Mouse (Mus musculus) limb, embryonic 13.5 days (tissue): ENCODE data around the gene Traf3ip2. TPM values are rescaled to one million over a fixed set of nuclear protein-coding genes. Genes with fewer than 3 reads are reported as not detected.

Experiments
- ATAC-seq: fragments of 200-750 bp; cut with Nextera tagmentation; 2 replicates; pipeline ENCODE4 v1.8.0; 2017; ENCODE audit warnings: low read depth, moderate number of reproducible peaks, moderate TSS enrichment; ENCODE audit not compliant: low FRiP score
- H3K27ac ChIP-seq: fragments of 300-500 bp; sonication (generic); 2 replicates; pipeline ENCODE4 v1.5.1; 2015; ENCODE audit warnings: inconsistent platforms, mild to moderate bottlenecking, moderate library complexity
- H3K27me3 ChIP-seq: fragments of 300-500 bp; sonication (generic); 2 replicates; pipeline ENCODE4 v1.6.1; 2015; ENCODE audit warnings: mild to moderate bottlenecking, inconsistent platforms
- H3K36me3 ChIP-seq: fragments of 300-500 bp; sonication (generic); 2 replicates; pipeline ENCODE4 v1.6.1; 2015; ENCODE audit warnings: inconsistent platforms, mild to moderate bottlenecking, moderate library complexity
- H3K4me1 ChIP-seq: fragments of 300-500 bp; sonication (generic); 2 replicates; pipeline ENCODE4 v1.6.1; 2015; ENCODE audit warnings: inconsistent platforms
- H3K4me2 ChIP-seq: fragments of 300-500 bp; sonication (generic); replicated peaks from 2 replicates; pipeline ENCODE4 v1.6.1; 2015; ENCODE audit warnings: inconsistent platforms, mild to moderate bottlenecking, moderate library complexity
- H3K4me3 ChIP-seq: fragments of 300-500 bp; sonication (generic); 2 replicates; pipeline ENCODE4 v1.5.1; 2015; ENCODE audit warnings: moderate library complexity, mild to moderate bottlenecking, inconsistent platforms
- H3K9ac ChIP-seq: fragments of 300-500 bp; sonication (generic); 2 replicates; pipeline ENCODE4 v1.6.1; 2015; ENCODE audit warnings: mild to moderate bottlenecking, inconsistent platforms
- H3K9me3 ChIP-seq: fragments of 300-500 bp; sonication (generic); 2 replicates; pipeline ENCODE4 v1.6.1; 2016; ENCODE audit warnings: inconsistent platforms
- WGBS: fragments of 180-500 bp; shearing (Covaris S2); methylation state at CpG from one replicate; pipeline ENCODE4 v1.1.7; 2015; 5-methylcytosine and 5-hydroxymethylcytosine counted together
- polyA plus RNA-seq: library from polyadenylated mRNA; unstranded; fragments of >200 nt; fragmentation: Nextera tagmentation; extraction: Ambion mirVana; gene quantifications from 2 replicates; pipeline ENCODE4 v1.2.1, GENCODE M21; 2015

The Traf3ip2 gene
- polyA plus RNA-seq, 1 experiment from 2014 or later: 8.5 TPM

- Histone ChIP-seq H3K36me3 (no peaks in the 10 kb centered on the region), H3K9ac (no peak overlapping the region), H3K4me1 (peaks cover 45% of the 10 kb centered on the region), H3K9me3 (peaks cover 6% of the 10 kb centered on the region), H3K4me3 (no peak overlapping the region), H3K4me2 (no peak overlapping the region), H3K27me3 (no peaks in the 10 kb centered on the region), H3K27ac (peak overlapping the region; percentile 63)
- 30% methylated on average over 3 of the region's 3 CpGs for WGBS
- no peak for ATAC-seq
Measured at GRCm38 (mm10) chr10:39611234-39611633, 1.5 kb upstream of the Traf3ip2 start.

DNA sequence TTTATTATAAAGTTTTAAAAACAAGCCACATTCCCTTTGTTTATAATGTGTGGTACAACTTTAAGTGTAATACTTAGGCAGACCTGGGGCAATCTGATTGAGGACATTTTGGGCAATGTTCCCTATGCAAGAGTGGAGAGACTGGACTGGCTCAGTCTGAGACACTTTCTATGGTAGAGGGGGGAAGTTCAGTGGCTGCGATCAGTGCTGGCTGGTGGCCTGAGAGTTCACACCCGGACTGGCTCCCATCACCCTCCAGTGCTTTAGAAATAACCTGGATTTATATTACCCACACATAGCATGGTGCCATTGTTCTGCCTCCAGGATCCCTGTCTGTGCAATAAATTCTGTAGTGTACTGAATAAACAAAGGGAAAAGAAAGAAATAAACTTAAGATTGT, 603 bp upstream of the Traf3ip2 start:
- peaks cover 1% of the 10 kb centered on the region; the same call in 1 of the 2 replicates for H3K9me3 ChIP-seq
- H3K27me3 ChIP-seq: no peaks in the 10 kb centered on the region
- no peak overlapping the region for H3K4me3 ChIP-seq
- H3K4me2 ChIP-seq: no peak overlapping the region
- ATAC-seq: no peak
- no peak overlapping the region for H3K9ac ChIP-seq
- H3K36me3 ChIP-seq: no peaks in the 10 kb centered on the region
- peaks cover 45% of the 10 kb centered on the region for H3K4me1 ChIP-seq
- peak overlapping the region; percentile 89; the same call in 1 of the 2 replicates for H3K27ac ChIP-seq
- 64% methylated on average over 2 of the region's 2 CpGs for WGBS

- peaks cover 45% of the 10 kb centered on the region for H3K4me1 ChIP-seq
- 3% methylated on average over 26 of the region's 26 CpGs for WGBS
- H3K9ac ChIP-seq: peak overlapping the region; percentile 55
- H3K36me3 ChIP-seq: no peaks in the 10 kb centered on the region
- H3K27ac ChIP-seq: peak overlapping the region; percentile 89
- peak; percentile 58 for ATAC-seq
- peak overlapping the region; percentile 59 for H3K4me2 ChIP-seq
- no peaks in the 10 kb centered on the region for H3K9me3 ChIP-seq
- peak overlapping the region; percentile 36 for H3K4me3 ChIP-seq
- H3K27me3 ChIP-seq: no peaks in the 10 kb centered on the region
Measured at GRCm38 (mm10) chr10:39612989-39613831, 476 bp downstream of the Traf3ip2 start.

- Histone ChIP-seq H3K9ac (no peak overlapping the region), H3K4me1 (peaks cover 45% of the 10 kb centered on the region), H3K27ac (peak overlapping the region; percentile 89), H3K4me2 (peak overlapping the region; percentile 59), H3K27me3 (no peaks in the 10 kb centered on the region), H3K9me3 (no peaks in the 10 kb centered on the region), H3K4me3 (peak overlapping the region; percentile 36), H3K36me3 (no peaks in the 10 kb centered on the region)
- 27% methylated on average over 2 of the region's 2 CpGs for WGBS
- no peak for ATAC-seq
Measured at GRCm38 (mm10) chr10:39613973-39614372, 1.2 kb downstream of the Traf3ip2 start.

DNA sequence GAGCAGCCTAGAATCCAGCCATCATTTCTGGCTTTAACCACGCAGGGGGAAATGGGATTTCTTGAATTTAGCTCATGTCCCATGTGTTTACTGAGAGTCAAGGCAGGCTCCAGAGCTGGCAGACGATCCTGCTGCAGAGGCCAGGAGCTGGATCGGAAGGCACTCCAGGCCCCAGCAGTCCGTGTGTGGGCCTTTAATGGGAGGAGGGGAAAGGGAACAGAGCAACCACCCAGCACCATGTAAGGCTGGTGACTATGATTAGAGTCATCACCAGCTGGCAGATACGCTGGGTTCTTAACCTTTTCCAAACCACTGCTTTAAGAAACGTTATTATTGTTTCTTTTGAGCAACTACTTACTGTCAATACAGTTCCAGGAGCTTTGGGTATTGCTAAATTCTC, 1.9 kb downstream of the Traf3ip2 start:
- no peaks in the 10 kb centered on the region for H3K9me3 ChIP-seq
- WGBS: 9% methylated on average over 6 of the region's 6 CpGs
- H3K4me1 ChIP-seq: peaks cover 45% of the 10 kb centered on the region
- no peaks in the 10 kb centered on the region; the same call in 1 of the 2 replicates for H3K36me3 ChIP-seq
- H3K4me3 ChIP-seq: no peak overlapping the region
- peak; percentile 78; the same call in 1 of the 2 replicates for ATAC-seq
- no peaks in the 10 kb centered on the region for H3K27me3 ChIP-seq
- peak overlapping the region; percentile 69 for H3K27ac ChIP-seq
- no peak overlapping the region for H3K9ac ChIP-seq
- H3K4me2 ChIP-seq: peak overlapping the region; percentile 59

DNA sequence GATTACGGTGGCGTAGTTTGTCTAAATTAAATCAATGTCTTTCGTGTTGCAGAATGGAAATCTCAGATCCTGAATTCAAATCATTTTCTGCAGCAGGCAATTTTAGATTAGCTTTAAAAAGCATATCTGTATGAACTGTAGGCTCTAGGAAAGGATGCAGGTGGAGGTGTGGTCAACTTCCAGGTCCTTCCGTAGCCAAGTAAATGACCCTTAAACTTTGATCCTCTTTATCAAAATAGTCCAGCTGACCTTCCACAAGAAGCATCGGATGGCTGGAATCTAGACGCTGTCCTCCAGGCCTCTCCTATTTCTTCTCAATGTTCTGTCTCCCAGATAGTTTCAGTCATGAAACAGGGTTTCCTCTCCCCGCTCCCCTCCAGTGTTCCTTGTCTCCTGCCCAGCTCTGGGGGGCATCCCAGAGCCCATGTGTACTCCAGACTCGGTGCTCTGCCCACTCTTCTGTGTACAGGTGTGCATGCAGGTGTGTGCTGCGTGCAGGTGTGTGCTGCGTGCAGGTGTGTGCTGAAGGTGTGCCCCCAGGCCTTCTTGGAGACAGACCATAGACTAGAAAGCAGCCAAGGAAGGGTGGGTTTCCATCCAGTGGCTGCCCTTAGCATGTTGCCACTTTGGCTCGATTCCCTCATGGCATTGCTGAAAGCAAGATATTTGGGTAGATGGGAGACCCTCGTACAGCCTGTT, 2.9 kb downstream of the Traf3ip2 start:
- H3K27ac ChIP-seq: no peak overlapping the region
- peaks cover 2% of the 10 kb centered on the region; the same call in 1 of the 2 replicates for H3K36me3 ChIP-seq
- H3K4me1 ChIP-seq: peaks cover 45% of the 10 kb centered on the region
- 88% methylated on average over 12 of the region's 12 CpGs for WGBS
- no peaks in the 10 kb centered on the region for H3K9me3 ChIP-seq
- no peak overlapping the region for H3K4me3 ChIP-seq
- ATAC-seq: no peak
- no peak overlapping the region for H3K9ac ChIP-seq
- no peaks in the 10 kb centered on the region for H3K27me3 ChIP-seq
- no peak overlapping the region for H3K4me2 ChIP-seq

DNA sequence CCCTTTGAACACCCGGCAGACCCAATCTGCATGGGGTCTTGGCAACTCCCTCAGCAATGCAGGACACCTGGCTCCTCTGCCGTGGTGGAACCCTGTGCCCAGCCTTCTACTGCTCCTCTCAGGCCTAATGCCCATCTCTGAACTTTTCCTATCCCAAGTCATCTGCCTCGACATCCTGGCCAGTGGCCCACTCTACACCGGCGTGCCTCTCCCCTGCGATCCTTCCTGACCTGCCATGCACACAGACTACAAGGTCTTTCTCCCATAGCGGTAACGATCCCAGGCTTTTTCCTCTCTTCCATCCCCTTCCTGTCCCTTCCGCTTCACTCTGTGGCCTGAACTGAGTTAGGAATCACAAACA, 3.5 kb downstream of the Traf3ip2 start:
- H3K4me1 ChIP-seq: peaks cover 40% of the 10 kb centered on the region
- peaks cover 7% of the 10 kb centered on the region; the same call in 1 of the 2 replicates for H3K36me3 ChIP-seq
- H3K9ac ChIP-seq: no peak overlapping the region
- no peak overlapping the region for H3K4me2 ChIP-seq
- WGBS: 70% methylated on average over 9 of the region's 9 CpGs
- H3K27ac ChIP-seq: no peak overlapping the region
- no peak for ATAC-seq
- no peaks in the 10 kb centered on the region for H3K9me3 ChIP-seq
- no peaks in the 10 kb centered on the region for H3K27me3 ChIP-seq
- no peak overlapping the region for H3K4me3 ChIP-seq

- ATAC-seq: no peak
- Histone ChIP-seq H3K4me1 (peaks cover 36% of the 10 kb centered on the region), H3K4me2 (no peak overlapping the region), H3K9ac (no peak overlapping the region), H3K36me3 (peaks cover 8% of the 10 kb centered on the region; the same call in 1 of the 2 replicates), H3K4me3 (no peak overlapping the region), H3K27me3 (no peaks in the 10 kb centered on the region), H3K27ac (no peak overlapping the region), H3K9me3 (no peaks in the 10 kb centered on the region)
- 78% methylated on average over 8 of the region's 8 CpGs for WGBS
Measured at GRCm38 (mm10) chr10:39616626-39617025, 3.9 kb downstream of the Traf3ip2 start.

- Histone ChIP-seq H3K27me3 (no peaks in the 10 kb centered on the region), H3K27ac (no peak overlapping the region), H3K9ac (no peak overlapping the region), H3K36me3 (peaks cover 16% of the 10 kb centered on the region; the same call in 1 of the 2 replicates), H3K4me1 (peaks cover 27% of the 10 kb centered on the region), H3K4me2 (no peak overlapping the region), H3K4me3 (no peak overlapping the region), H3K9me3 (no peaks in the 10 kb centered on the region)
- ATAC-seq: no peak
- WGBS: 70% methylated on average over 10 of the region's 10 CpGs
Measured at GRCm38 (mm10) chr10:39618431-39618830, 5.7 kb downstream of the Traf3ip2 start.

- Histone ChIP-seq H3K4me3 (no peak overlapping the region), H3K4me2 (no peak overlapping the region), H3K36me3 (peaks cover 16% of the 10 kb centered on the region; the same call in 1 of the 2 replicates), H3K27me3 (no peaks in the 10 kb centered on the region), H3K9ac (no peak overlapping the region), H3K4me1 (peaks cover 25% of the 10 kb centered on the region), H3K9me3 (no peaks in the 10 kb centered on the region), H3K27ac (no peak overlapping the region)
- 81% methylated on average over 5 of the region's 5 CpGs for WGBS
- ATAC-seq: no peak
Measured at GRCm38 (mm10) chr10:39620626-39621025, 7.9 kb downstream of the Traf3ip2 start.

DNA sequence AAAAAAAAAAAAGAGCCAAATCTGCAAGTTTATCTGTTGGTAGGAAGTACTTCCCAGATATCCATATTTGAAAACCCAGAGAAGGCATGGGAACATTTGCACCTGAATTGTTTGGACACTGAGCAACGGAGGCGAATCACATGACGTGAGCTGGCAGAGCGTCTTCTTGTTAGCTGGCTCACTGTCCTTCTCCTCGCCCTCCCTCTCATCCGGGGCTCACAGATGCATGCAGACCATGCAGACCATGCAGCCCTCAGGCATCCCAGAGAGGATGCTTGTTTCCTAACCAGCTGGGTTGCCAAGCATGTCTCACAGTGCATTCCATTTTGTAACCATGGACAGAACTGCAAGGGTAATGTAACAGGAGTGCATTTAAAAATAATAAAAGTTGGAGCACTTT, 11.1 kb downstream of the Traf3ip2 start:
- Histone ChIP-seq H3K27me3 (no peaks in the 10 kb centered on the region), H3K9ac (no peak overlapping the region), H3K36me3 (peaks cover 16% of the 10 kb centered on the region; the same call in 1 of the 2 replicates), H3K27ac (no peak overlapping the region), H3K4me2 (no peak overlapping the region), H3K4me1 (peaks cover 30% of the 10 kb centered on the region), H3K4me3 (no peak overlapping the region), H3K9me3 (no peaks in the 10 kb centered on the region)
- no peak for ATAC-seq
- 81% methylated on average over 6 of the region's 6 CpGs for WGBS
